Mouse (Mus musculus) left cerebral cortex, postnatal 25 days (tissue): ENCODE measurements around the gene Hoxa3. TPM values are rescaled to one million over a fixed set of nuclear protein-coding genes. Genes with fewer than 3 reads are reported as not detected.

Source experiments
- DNase-seq, 2 experiments: peaks; one replicate each; pipeline ENCODE4 v3.0.0; 2022; ENCODE audit warnings: low spot score in 2 of 2, mixed read lengths in 1 of 2
- intact Hi-C: fragments of 180-260 bp; cut with DNase I; formaldehyde crosslinking; loops from one replicate; pipeline ENCODE4 v1.15.1; 2025
- total RNA-seq, 2 experiments: library from RNA; stranded (reverse); gene quantifications; 2 replicates each; pipeline ENCODE4 v1.2.3; 2021

Gene Hoxa3
- total RNA-seq, 2 experiments from 2014 or later = not detected

GRCm38 (mm10) chr6:52164626-52165440, 48.3 kb downstream of the Hoxa3 start, which contains the start of gene Hoxa2:
Hoxa2 (minus strand) TSS chr6:52164831.
- intact Hi-C loops = loop anchor here (5.0 kb wide), 3 partner anchors 37 to 147 kb away; partner anchors contain the start of genes Evx1 and Hoxa5
- no peak for DNase-seq

GRCm38 (mm10) chr6:52164051-52164625, 49.0 kb downstream of the Hoxa3 start:
- DNase-seq = no peak
- intact Hi-C loops = loop anchor here (5.0 kb wide), 3 partner anchors 38 to 148 kb away; partner anchors contain the start of genes Evx1 and Hoxa5

GRCm38 (mm10) chr6:52163366-52164031, 49.6 kb downstream of the Hoxa3 start:
- DNase-seq = no peak
- intact Hi-C loops = loop anchor here (5.0 kb wide), 3 partner anchors 39 to 149 kb away; partner anchors contain the start of genes Evx1 and Hoxa5

- no peak for DNase-seq
- intact Hi-C loops = loop anchor here (5.0 kb wide), 3 partner anchors 40 to 150 kb away; partner anchors contain the start of genes Evx1 and Hoxa5
Measured at GRCm38 (mm10) chr6:52162611-52163365, 50.3 kb downstream of the Hoxa3 start.

GRCm38 (mm10) chr6:52162093-52162380, 51.1 kb downstream of the Hoxa3 start:
- intact Hi-C loops = loop anchor here (5.0 kb wide), 3 partner anchors 40 to 150 kb away; partner anchors contain the start of genes Evx1 and Hoxa5
- DNase-seq = no peak

- intact Hi-C loops = loop anchor here (5.0 kb wide), 3 partner anchors 41 to 151 kb away; partner anchors contain the start of genes Evx1 and Hoxa5
- no peak for DNase-seq
Measured at GRCm38 (mm10) chr6:52161336-52162092, 51.6 kb downstream of the Hoxa3 start.

- intact Hi-C loops = loop anchor here (5.0 kb wide), 3 partner anchors 42 to 152 kb away; partner anchors contain the start of genes Evx1 and Hoxa5
- DNase-seq = no peak
Measured at GRCm38 (mm10) chr6:52160511-52161335, 52.4 kb downstream of the Hoxa3 start.

GRCm38 (mm10) chr6:52159979-52160378, 53.2 kb downstream of the Hoxa3 start:
- DNase-seq = no peak
- intact Hi-C loops = loop anchor here (5.0 kb wide), 4 partner anchors 42 to 153 kb away; partner anchors contain the start of genes Evx1 and Hoxa5

GRCm38 (mm10) chr6:52159164-52159761, 53.9 kb downstream of the Hoxa3 start:
- no peak for DNase-seq
- intact Hi-C loops = loop anchor here (5.0 kb wide), 1 partner anchor 152 kb away; no protein-coding TSS in a partner anchor

- intact Hi-C loops = loop anchor here (5.0 kb wide), 1 partner anchor 151 kb away; no protein-coding TSS in a partner anchor
- no peak for DNase-seq
Measured at GRCm38 (mm10) chr6:52158276-52159051, 54.7 kb downstream of the Hoxa3 start, which contains the start of gene Hoxa1. Hoxa1 (minus strand) TSS chr6:52158317.

- intact Hi-C loops = loop anchor here (5.0 kb wide), 1 partner anchor 150 kb away; no protein-coding TSS in a partner anchor
- no peak for DNase-seq
Measured at GRCm38 (mm10) chr6:52157466-52158275, 55.5 kb downstream of the Hoxa3 start.

- intact Hi-C loops = loop anchor here (5.0 kb wide), 1 partner anchor 149 kb away; no protein-coding TSS in a partner anchor
- no peak for DNase-seq
Measured at GRCm38 (mm10) chr6:52156551-52157200, 56.5 kb downstream of the Hoxa3 start.

- DNase-seq = no peak
- intact Hi-C loops = loop anchor here (5.0 kb wide), 1 partner anchor 148 kb away; no protein-coding TSS in a partner anchor
Measured at GRCm38 (mm10) chr6:52155471-52155870, 57.7 kb downstream of the Hoxa3 start.

GRCm38 (mm10) chr6:52154044-52154443, 59.1 kb downstream of the Hoxa3 start:
- intact Hi-C loops = loop anchor here (5.0 kb wide), 1 partner anchor 972 kb away; no protein-coding TSS in a partner anchor
- DNase-seq = no peak

GRCm38 (mm10) chr6:52153270-52153669, 59.9 kb downstream of the Hoxa3 start:
- intact Hi-C loops = loop anchor here (5.0 kb wide), 1 partner anchor 971 kb away; no protein-coding TSS in a partner anchor
- DNase-seq = no peak
